Mouse (Mus musculus) embryo, embryonic 11.5 days (tissue): ENCODE results near the gene Stx19.

Experiments
- DNase-seq: peaks from one replicate; pipeline ENCODE4 v3.0.0-alpha.2; 2012; ENCODE audit warnings: low read depth, low spot score

Stx19 gene

GRCm38 (mm10) chr16:62814491-62814890 is at the start of gene Stx19:
TSS of gene Stx19 (plus strand) at chr16:62814676.
- DNase-seq = no peak

GRCm38 (mm10) chr16:62773462-62773861 is 41.0 kb upstream of the Stx19 start:
- DNase-seq = no peak

GRCm38 (mm10) chr16:62776034-62776433 is 38.4 kb upstream of the Stx19 start:
- DNase-seq = no peak

DNA sequence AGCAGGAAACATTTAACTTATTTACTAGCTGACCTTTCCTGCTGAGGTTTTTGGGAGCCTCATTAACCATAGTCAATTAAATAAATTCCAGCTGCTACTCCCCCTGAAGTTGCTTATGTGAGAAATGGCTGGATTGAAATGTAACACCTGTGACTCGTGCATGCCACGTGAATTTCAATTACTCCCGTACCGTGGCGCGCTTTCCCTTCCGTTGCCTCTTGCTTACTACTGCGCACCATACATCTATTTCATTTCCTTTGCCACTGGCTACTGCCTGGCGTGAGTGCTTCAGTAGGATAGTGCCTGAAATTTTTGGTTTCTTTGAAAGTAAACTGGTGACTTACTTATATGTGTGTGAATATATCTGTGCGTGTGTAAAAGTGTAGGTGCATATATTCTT is 36.2 kb upstream of the Stx19 start:
- no peak for DNase-seq

- DNase-seq = no peak
These were observed 32.2 kb upstream of the Stx19 start for GRCm38 (mm10) chr16:62782229-62782628.

DNA sequence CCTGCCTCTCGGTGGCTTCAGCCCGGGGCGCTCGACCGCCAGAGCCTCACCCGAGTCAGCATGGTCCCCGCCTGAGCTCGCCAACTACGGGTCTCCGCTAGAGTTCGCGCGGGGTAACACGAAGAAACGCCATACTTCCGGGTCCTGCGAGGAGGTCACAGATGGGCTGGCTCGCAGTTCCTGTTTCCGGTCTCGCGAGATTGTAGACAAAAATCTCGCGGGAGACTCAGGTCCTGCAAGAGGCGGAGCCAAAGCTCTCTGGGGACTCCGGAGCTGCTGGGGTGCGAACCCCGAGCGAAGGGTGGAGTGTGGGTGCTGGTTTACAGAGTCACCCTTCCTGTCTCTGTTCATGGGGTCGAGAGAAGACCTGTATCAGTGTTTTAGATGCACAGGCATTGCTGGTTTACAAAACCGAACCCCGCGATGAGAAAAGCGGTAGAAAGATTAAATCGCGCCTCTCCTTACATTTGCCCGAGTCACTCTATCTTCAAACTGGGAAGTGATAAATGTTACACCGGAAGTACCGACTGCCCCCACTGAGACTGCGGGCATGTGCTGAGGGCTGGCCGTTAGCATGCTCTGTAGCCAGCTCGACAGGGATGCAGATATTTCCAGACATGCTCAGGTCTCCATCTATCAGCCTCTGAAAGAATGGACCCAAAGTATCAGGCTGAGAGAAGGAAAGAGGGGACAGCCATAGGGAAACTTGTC is 27.7 kb upstream of the Stx19 start, which contains the start of gene Nsun3:
Nsun3 (minus strand) TSS at position 198 of the 711 bp plus-strand sequence.
- peak; percentile 95 for DNase-seq

DNA sequence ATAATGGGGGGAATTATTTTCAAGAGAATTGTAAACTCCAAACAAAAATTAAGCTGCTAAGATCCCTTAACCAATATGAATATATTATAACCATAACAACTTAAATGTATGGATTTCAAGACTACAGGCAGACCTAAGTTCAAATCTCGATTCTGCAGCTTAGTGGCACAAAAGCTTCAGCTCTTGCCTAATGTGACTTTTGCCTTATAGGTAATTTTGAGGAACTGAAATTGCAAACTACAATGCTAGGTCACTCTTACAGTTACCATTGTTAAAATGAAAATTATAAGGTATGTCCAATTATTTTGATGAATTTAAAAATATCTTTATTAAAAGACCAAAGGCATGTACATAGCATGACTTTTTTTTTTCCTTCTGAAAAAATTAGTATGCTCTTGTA is 17.9 kb upstream of the Stx19 start:
- no peak for DNase-seq

- DNase-seq = no peak
These were observed 15.7 kb upstream of the Stx19 start for GRCm38 (mm10) chr16:62798808-62799207.

DNA sequence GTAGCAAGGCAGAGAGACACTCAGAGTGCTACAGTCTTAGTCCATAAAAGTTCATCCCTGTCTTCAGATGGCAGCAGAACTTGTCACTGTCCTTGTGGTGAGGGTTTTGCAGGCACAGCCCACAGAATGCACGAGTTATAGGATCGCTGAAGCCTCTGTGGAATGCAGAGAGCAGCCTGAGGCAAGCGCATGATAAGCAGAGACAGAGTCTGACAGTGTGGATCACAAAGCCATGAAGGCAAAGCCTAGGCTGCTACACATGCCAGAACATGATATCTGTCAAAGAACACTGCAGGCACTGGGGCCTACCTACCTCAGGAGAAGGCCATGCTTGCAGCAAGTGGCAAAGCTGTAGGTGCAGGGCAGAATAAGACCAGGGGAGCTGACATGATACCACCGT is 15.1 kb upstream of the Stx19 start:
- DNase-seq = no peak

DNA sequence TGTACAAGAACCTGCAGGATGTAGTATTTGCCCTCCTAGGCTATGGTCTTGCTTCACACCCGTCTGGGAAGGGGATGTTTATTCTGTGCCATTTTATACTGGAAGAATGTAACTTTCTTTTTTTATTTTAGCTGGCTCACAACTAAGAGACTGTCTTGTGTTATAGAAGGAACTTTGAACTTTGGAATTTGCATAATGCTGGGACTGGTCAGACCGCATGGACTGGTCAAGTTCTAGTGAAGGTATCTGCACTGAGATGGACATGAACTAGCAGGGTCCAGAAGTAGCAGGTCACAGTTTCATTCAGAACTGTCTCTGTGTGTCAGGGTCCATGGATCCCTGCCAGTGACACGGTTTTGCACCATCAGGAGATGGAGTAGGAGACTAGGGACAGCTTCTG is 14.6 kb upstream of the Stx19 start:
- DNase-seq = no peak

DNA sequence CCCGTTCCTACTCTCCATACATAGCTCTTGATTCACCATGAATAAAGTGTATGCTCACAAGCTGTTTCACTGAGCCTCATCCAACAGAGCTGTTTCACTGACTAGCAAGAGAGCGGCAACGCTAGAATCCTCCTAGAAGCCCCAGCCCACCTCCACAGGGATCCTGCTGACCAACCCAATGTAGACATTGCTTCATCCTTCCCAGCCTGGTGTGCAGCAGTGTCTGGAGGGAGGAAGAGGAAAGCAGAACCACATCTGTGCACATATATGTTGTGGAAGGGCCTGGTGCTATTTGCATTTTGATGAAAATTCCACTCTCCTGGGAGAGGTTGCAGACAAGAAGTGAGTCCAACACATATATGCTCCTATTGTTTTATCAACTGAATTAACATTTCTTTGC is 9.9 kb upstream of the Stx19 start:
- DNase-seq = no peak

DNA sequence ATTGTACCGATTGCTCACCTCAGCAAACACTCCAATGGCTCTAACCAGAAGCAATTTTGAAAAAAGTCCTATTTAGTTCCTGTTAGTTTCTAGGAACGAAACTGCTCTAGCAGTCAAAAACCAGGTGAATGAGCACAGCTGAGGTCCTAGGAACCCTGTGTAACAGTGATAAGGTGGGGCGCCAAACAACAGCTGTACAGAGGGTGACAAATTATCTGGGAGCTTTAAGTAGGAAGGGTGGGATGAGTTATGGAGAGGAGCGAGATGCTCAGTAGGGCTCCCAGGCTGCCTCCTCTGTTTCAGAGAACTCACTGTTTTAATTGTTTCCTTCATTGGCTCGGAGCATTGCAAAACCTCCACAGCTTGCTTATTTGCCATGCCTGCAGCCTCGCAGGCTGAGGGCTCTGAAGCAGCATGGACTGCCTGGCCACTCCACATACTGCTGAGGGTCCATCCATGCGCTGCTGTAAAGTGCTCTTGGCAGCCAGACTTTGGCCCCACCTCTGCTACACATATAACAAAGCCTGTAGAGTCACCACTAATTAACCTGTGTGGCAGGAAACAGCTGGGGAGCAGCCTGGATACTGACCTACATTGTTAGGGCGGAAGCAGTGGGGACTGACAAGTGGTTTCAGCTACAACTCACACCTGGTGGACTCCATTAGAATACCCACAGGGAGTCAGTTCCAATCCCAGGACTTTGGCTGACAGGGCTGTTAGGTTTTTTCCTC is 7.1 kb upstream of the Stx19 start:
- DNase-seq = no peak

DNA sequence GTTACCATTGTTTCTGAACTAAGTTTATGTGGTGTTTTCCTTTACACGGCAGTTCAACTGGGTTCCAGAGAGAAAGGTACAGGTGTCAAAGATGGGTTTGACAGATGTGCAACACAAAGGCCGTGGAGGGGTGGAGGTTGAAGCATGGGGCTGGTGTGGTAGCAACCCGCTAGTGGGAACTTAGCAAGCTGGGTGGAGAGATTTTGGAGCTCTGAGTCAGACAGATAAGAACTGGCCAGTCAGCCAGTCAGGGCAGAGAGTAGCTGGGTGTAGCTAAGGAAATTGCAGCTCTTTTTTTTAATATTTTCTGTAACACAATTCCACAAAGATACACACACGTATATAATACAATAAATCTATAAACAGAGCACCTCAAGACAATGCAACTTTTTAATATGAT is 3.6 kb upstream of the Stx19 start:
- DNase-seq = no peak

DNA sequence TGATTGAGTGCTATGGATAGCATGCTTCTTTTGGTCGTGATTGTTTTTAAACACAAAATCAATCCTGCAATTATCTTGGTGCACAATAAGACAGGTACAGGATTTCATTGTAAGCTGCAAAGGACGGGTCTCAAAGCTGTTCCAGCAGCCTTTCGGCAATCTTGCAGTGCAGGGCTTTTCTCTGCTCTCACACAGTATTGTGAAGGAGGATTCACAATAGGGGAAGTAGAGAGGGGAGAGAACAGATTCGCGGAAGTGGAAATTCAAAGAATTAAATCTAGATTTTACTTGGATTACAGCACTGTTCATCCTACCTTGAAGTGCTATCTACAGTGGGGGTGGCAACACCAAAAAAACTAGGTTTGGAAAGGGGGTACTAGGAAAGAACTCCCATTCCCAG is 686 bp upstream of the Stx19 start:
- DNase-seq = no peak

DNA sequence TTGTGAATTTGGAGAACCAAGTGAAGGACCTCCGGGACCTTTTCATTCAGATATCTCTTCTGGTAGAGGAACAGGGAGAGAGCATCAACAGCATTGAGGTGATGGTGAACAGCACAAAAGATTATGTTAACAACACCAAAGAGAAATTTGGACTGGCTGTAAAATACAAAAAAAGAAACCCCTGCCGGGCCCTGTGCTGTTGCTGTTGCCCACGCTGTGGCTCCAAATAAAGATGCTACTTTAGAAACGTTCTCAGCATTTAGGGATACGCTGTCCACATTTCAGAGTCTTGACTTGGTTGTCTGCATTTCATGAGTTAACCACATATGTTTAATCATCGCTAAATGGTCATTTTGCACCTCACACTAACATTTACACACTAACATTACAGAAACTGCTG is 8.0 kb downstream of the Stx19 start:
- DNase-seq = no peak

DNA sequence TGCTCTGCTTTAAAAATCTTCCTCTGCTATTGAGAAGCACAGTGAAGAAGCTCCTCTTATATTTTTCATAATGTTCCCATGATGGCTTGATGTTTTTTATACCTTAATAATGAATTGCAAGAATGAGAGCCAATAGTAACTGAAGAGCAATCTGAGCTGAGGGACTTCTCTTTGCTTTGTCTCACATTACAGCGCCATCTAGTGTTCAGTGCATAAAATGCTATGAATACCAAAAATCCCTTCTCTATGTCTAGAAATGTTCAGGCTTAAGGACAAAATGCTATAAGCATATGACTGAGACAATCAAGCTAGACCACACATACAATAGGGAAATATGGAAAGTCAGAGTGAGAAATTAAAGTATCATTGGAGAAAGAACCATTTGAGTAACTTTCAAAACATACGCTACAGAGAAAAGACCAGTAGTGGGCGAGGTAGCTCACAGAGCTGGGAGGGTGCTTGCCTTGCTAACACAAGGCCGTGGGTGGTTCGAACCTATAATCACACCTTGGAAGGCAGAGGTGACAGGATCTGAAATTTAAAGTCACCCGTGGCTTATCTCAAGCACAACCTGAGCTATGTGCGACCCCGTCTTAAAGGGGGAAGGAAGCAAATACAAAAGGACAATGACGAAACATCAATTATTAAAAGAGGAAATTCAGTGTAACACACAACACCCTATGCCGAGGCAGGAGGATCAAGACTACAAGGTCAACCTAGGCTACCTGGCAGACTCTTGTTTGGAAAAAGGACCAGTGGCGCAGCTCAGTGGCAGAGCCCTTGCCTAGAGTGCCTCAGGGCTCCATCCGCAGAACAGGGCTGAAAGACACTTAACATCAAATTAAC is 11.9 kb downstream of the Stx19 start:
- DNase-seq = no peak

GRCm38 (mm10) chr16:62832027-62832426 is 17.6 kb downstream of the Stx19 start:
- no peak for DNase-seq

GRCm38 (mm10) chr16:62832481-62832880 is 18.0 kb downstream of the Stx19 start:
- no peak for DNase-seq

DNA sequence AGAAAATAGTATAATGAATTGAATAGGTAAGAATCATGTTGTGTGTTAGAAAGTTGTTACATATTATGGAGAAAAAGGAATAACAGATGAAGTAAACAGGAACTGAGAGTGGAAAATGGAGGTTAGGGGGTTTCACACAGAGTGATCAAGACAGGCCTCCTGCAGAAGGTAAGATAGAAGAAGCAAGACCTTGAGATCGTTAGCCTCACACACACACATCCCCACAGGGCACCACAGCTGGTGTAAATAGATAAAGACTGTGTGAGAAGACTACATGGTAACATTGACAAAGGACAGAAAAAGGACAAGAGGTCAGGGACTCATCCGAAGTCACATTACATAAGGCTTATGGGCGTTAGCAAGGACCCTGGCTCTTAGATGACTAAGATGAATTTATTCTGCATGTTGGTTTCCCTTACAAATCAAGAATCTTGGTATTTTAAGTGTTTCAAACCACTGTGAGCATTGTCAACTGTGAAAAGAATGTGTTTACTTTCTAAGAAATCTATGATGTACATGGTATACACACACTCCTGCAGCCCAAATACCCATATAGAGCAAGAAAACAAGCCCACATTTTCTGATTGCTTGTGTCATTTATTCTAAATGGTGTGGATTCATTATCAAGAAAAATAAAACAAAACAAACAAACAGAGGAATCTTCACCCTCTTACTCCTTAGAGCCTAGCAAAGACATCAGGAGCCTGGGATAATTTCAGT is 19.7 kb downstream of the Stx19 start:
- DNase-seq = no peak

GRCm38 (mm10) chr16:62845341-62845740 is 30.9 kb downstream of the Stx19 start:
- no peak for DNase-seq

DNA sequence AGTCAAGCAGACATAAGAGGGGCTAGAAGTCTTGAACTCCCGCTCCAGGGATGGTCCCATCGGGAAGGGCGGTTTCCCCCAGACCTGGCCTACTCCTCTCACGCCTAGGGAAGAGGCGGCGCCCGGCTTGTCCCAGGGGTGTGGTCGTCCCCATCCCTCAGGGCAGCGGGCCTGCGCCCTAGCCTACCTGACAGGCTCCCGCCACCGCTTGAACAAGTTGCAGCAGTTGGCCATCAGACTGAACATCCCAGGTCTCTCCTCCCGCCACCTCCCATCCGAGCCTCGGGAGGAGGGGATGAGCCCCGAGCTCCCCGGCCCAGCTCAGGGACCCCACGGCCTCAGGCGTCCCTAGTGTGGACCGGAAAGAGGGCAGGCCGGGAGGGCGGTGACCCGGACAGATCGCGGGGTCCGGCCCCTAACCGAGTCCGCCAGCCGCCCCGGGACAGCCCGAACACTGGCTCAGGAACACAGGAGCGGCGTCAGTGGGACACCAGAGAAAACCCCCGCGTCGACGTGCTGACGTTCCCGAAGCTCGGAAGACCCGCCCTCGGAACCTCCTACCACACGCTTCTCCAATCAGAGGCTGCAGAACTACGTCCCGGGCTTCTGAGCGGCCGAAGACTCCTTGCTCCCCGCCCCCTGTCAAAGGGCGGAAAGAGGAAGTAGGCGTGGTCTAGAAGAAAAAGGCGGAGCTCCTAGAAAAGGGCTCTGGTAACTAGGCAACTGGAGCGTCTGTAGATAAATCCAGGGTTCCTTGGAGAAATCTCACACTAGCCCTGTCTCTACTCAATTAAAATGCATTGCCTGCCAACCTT is 32.2 kb downstream of the Stx19 start, which contains the start of gene Arl13b:
Arl13b (minus strand) TSS at position 543 of the 815 bp plus-strand sequence.
- peak; percentile 92 for DNase-seq
